Mouse (Mus musculus): ENCODE data around the gene Mbnl2. TPM values are rescaled to one million over a fixed set of nuclear protein-coding genes. Genes with fewer than 3 reads are reported as not detected.
A peak's percentile ranks its signal among the peaks of the same experiment; 100 is the strongest.

Mbnl2 gene
- total and polyA plus RNA-seq, 3 experiments = 23.8 to 28.9 (median 23.9) TPM

GRCm38 (mm10) chr14:120344641-120345040 is 69.2 kb downstream of the Mbnl2 start:
- Histone ChIP-seq H3K79me2 (replicated peaks; ENCODE audit: control insufficient read depth, extremely low read depth, insufficient read depth, poor library complexity, severe bottlenecking) (0 out of 2 replicates have a peak, but pooled peaks cover 8% of the 10 kb centered on the region), H3K9me3 (replicated peaks; ENCODE audit: low read length) (peaks cover 13% of the 10 kb centered on the region), H3K4me3 (replicated peaks in 1 of 3; ENCODE audit: low read depth in 2 of 3, low read length in 2 of 3, poor library complexity in 1 of 3) (no peak overlapping the region), H3K36me3 (replicated peaks in 1 of 2; ENCODE audit: control insufficient read depth in 1 of 2, insufficient read depth in 1 of 2, low read length in 1 of 2) (peaks cover 14 to 70% of the 10 kb centered on the region in 2 experiments), H3K4me2 (ENCODE audit: insufficient read depth, low read depth, poor library complexity, severe bottlenecking) (no peak overlapping the region), H3K27me3 (replicated peaks) (no peaks in the 10 kb centered on the region), H3K27ac (ENCODE audit: insufficient read depth, low read depth) (no peak overlapping the region), H3K9ac (ENCODE audit: insufficient read depth, low read depth) (no peak overlapping the region), H3K4me1 (ENCODE audit: control insufficient read depth in 1 of 2, insufficient read depth in 2 of 2) (no peaks in the 10 kb centered on the region)
- in situ Hi-C loops (cut with MboI; ENCODE audit: low pct_ligation_motif_present, low pct_unique_long_range_greater_than_20kb, low sequenced_read_pairs) = no loop called here
- TF ChIP-seq NELFE (IDR thresholded peaks at IDR 0.05; ENCODE audit: low read depth, low read length) (no peak), JUND (conservative IDR thresholded peaks at IDR 0.05; ENCODE audit: low read depth, low read length) (no peak), HCFC1 (IDR thresholded peaks at IDR 0.05; ENCODE audit: low read depth, low read length) (no peak), CHD2 (IDR thresholded peaks at IDR 0.05; ENCODE audit: low read length) (no peak), E2F4 (IDR thresholded peaks at IDR 0.05; ENCODE audit: insufficient replicate concordance, low read depth, low read length) (no peak), MAX (IDR thresholded peaks at IDR 0.05; ENCODE audit: low read length) (no peak)
- dilution Hi-C loops (cut with MboI; ENCODE audit: extremely low pct_ligation_motif_present, extremely low pct_unique_long_range_greater_than_20kb, low sequenced_read_pairs) = no loop called here
- no peak for DNase-seq (ENCODE audit: extremely low read depth)

DNA sequence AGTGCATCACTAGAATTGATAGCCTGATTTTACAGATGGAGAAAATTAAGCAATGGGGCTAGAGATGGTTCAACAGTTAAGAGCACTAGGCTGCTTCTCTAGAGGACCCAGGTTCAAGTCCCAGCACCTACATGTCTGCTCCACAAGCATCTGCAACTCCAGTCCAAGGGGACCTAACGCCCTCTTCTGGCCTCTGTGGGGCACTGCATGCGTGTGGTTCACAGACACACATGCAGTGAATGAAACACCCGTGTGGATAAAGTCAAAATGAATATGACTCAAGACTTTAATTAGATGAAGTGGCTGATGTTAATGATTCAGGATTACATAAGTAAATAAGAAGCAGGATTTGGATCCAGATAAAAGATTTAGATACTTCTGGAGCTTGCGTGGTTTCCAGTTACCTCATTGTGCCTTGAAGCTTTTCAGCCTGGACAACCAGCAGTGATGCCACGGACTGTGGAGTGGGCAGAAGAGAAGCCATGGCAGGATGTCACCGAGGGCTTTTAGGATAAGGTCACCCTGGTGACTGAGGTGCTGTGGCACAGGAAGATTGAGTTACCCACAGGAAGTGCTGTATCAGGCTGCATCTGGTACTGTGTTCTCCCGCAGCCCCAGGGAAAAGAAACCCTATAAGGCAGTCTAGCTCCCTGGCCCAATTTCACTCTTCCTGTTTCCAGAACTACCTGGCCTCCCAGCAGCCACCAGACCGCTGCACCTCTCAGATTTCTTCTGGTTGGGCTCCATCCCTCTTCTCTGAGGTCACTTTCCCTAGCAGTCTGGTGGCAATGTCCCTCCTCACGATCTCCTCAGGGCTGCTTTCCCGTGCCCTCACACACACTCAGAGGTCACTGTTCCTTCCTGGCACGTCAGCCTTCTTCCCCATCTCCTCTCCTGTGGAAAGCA is 72.2 kb downstream of the Mbnl2 start:
- no peak overlapping the region for H3K27ac ChIP-seq (ENCODE audit: insufficient read depth, low read depth)
- H3K79me2 ChIP-seq (replicated peaks; ENCODE audit: control insufficient read depth, extremely low read depth, insufficient read depth, poor library complexity, severe bottlenecking) = peaks cover 15% of the 10 kb centered on the region; the same call in 1 of the 2 replicates
- no peaks in the 10 kb centered on the region for H3K4me1 ChIP-seq (ENCODE audit: control insufficient read depth in 1 of 2, insufficient read depth in 2 of 2)
- TF ChIP-seq CTCF (conservative IDR thresholded peaks at IDR 0.05 in 1 of 2, IDR thresholded peaks at IDR 0.05 in 1 of 2; ENCODE audit: low read depth in 2 of 2, low read length in 2 of 2) (peak in 1 of 2 experiments; percentile 15; a peak in 2 of 4 replicates), MAZ (IDR thresholded peaks at IDR 0.05; ENCODE audit: low read depth, low read length) (no peak)
- no peak overlapping the region for H3K9ac ChIP-seq (ENCODE audit: insufficient read depth, low read depth)
- peaks cover 12 to 53% of the 10 kb centered on the region in 2 experiments for H3K36me3 ChIP-seq (replicated peaks in 1 of 2; ENCODE audit: control insufficient read depth in 1 of 2, insufficient read depth in 1 of 2, low read length in 1 of 2)
- no peak for DNase-seq (ENCODE audit: extremely low read depth)
- H3K9me3 ChIP-seq (replicated peaks; ENCODE audit: low read length) = peaks cover 13% of the 10 kb centered on the region
- dilution Hi-C loops (cut with MboI; ENCODE audit: extremely low pct_ligation_motif_present, extremely low pct_unique_long_range_greater_than_20kb, low sequenced_read_pairs) = no loop called here
- in situ Hi-C loops (cut with MboI; ENCODE audit: low pct_ligation_motif_present, low pct_unique_long_range_greater_than_20kb, low sequenced_read_pairs) = no loop called here
- no peak overlapping the region for H3K4me2 ChIP-seq (ENCODE audit: insufficient read depth, low read depth, poor library complexity, severe bottlenecking)
- no peak overlapping the region for H3K4me3 ChIP-seq (replicated peaks in 1 of 3; ENCODE audit: low read depth in 2 of 3, low read length in 2 of 3, poor library complexity in 1 of 3)
- H3K27me3 ChIP-seq (replicated peaks) = no peaks in the 10 kb centered on the region

GRCm38 (mm10) chr14:120349332-120349731 is 73.9 kb downstream of the Mbnl2 start:
- Histone ChIP-seq H3K27me3 (replicated peaks) (no peaks in the 10 kb centered on the region), H3K36me3 (replicated peaks in 1 of 2; ENCODE audit: control insufficient read depth in 1 of 2, insufficient read depth in 1 of 2, low read length in 1 of 2) (peaks cover 12 to 45% of the 10 kb centered on the region in 2 experiments), H3K4me1 (ENCODE audit: control insufficient read depth in 1 of 2, insufficient read depth in 2 of 2) (no peaks in the 10 kb centered on the region), H3K9me3 (replicated peaks; ENCODE audit: low read length) (peaks cover 13% of the 10 kb centered on the region), H3K4me3 (replicated peaks in 1 of 3; ENCODE audit: low read depth in 2 of 3, low read length in 2 of 3, poor library complexity in 1 of 3) (no peak overlapping the region), H3K9ac (ENCODE audit: insufficient read depth, low read depth) (no peak overlapping the region), H3K4me2 (ENCODE audit: insufficient read depth, low read depth, poor library complexity, severe bottlenecking) (no peak overlapping the region), H3K79me2 (replicated peaks; ENCODE audit: control insufficient read depth, extremely low read depth, insufficient read depth, poor library complexity, severe bottlenecking) (peaks cover 17% of the 10 kb centered on the region; the same call in 1 of the 2 replicates), H3K27ac (ENCODE audit: insufficient read depth, low read depth) (no peak overlapping the region)
- in situ Hi-C loops (cut with MboI; ENCODE audit: low pct_ligation_motif_present, low pct_unique_long_range_greater_than_20kb, low sequenced_read_pairs) (no loop called here), dilution Hi-C loops (cut with MboI; ENCODE audit: extremely low pct_ligation_motif_present, extremely low pct_unique_long_range_greater_than_20kb, low sequenced_read_pairs) (no loop called here)
- DNase-seq (ENCODE audit: extremely low read depth) = no peak
- TF ChIP-seq TCF12 (IDR thresholded peaks at IDR 0.05; ENCODE audit: low read depth, low read length) (no peak), ZC3H11A (IDR thresholded peaks at IDR 0.05; ENCODE audit: low read depth, low read length) (no peak), ELF1 (IDR thresholded peaks at IDR 0.05; ENCODE audit: low read depth, low read length) (no peak), MEF2A (IDR thresholded peaks at IDR 0.05; ENCODE audit: borderline replicate concordance, low read depth, low read length) (no peak)

All from CH12.LX (cell line).